ENCODE assay signal across 11 mouse cellular contexts in genomic region chr12:9581506-9581905, GRCm38 (mm10). TPM values are rescaled to one million over a fixed set of nuclear protein-coding genes. Genes with fewer than 3 reads are reported as not detected.
DNase-seq lines count a peak whose midpoint lies in the region; ATAC-seq and TF ChIP-seq lines count a peak whose summit lies in the region.
"Had no signal": no experiment of that assay in that cellular context is flagged by ENCODE, and none has a peak within 500 bp of the region (broad histone marks: within the 10 kb centered on the region; RNA-seq: fewer than 3 reads in every experiment).

No protein-coding gene starts in this region.

- H3K27ac ChIP-seq in heart, embryonic 14.5 days (replicated peaks in 1 of 2; ENCODE audit: control insufficient read depth in 1 of 2, insufficient read depth in 1 of 2, low read depth in 2 of 2, low read length in 2 of 2), result no peak overlapping the region
- no peak overlapping the region for H3K27ac ChIP-seq in lung, embryonic 16.5 days (ENCODE audit: low read length)
- H3K27ac ChIP-seq in embryonic facial prominence, embryonic 13.5 days, result peak overlapping the region; percentile 83
- H3K27ac ChIP-seq in neural tube, embryonic 13.5 days (replicated peaks), result no peak overlapping the region
- H3K27ac ChIP-seq: liver, embryonic 14.5 days had no signal

- WGBS in heart, embryonic 14.5 days, result 3% methylated on average over 12 of the region's 12 CpGs
- WGBS in lung, embryonic 16.5 days, result 23% methylated on average over 12 of the region's 12 CpGs
- WGBS in lung, adult 2 months, result 36% methylated on average over 12 of the region's 12 CpGs
- 9% methylated on average over 12 of the region's 12 CpGs for WGBS in embryonic facial prominence, embryonic 13.5 days
- WGBS in neural tube, embryonic 13.5 days, result 5% methylated on average over 12 of the region's 12 CpGs

- H3K27me3 ChIP-seq in heart, embryonic 14.5 days (ENCODE audit: control insufficient read depth, insufficient read depth, low read length), result peaks cover 72% of the 10 kb centered on the region
- H3K27me3 ChIP-seq in lung, embryonic 16.5 days (ENCODE audit: control insufficient read depth, insufficient read depth, low read depth, low read length), result peaks cover 49% of the 10 kb centered on the region
- peaks cover 81% of the 10 kb centered on the region for H3K27me3 ChIP-seq in embryonic facial prominence, embryonic 13.5 days
- peaks cover 85% of the 10 kb centered on the region for H3K27me3 ChIP-seq in neural tube, embryonic 13.5 days
- H3K27me3 ChIP-seq: CH12.LX had no signal

- no peaks in the 10 kb centered on the region for H3K9me3 ChIP-seq in heart, embryonic 14.5 days (ENCODE audit: control insufficient read depth, low read length)
- no peaks in the 10 kb centered on the region for H3K9me3 ChIP-seq in lung, embryonic 16.5 days (ENCODE audit: control insufficient read depth, low read length)
- H3K9me3 ChIP-seq in embryonic facial prominence, embryonic 13.5 days, result no peaks in the 10 kb centered on the region
- H3K9me3 ChIP-seq in neural tube, embryonic 13.5 days, result no peaks in the 10 kb centered on the region

- DNase-seq in heart, adult 8-10 months (ENCODE audit: low spot score), result no peak
- DNase-seq in lung, adult 2 months, result no peak
- no peak for DNase-seq in urinary bladder, postnatal 14 days (ENCODE audit: low spot score)
- DNase-seq: thymus, adult 2 months had no signal

- no peak for TF ChIP-seq CTCF in lung, adult 2 months (IDR thresholded peaks at IDR 0.05; ENCODE audit: insufficient read depth, low read length)

- H3K36me3 ChIP-seq in heart, embryonic 14.5 days (ENCODE audit: control insufficient read depth, insufficient read depth, low read length), result no peaks in the 10 kb centered on the region
- H3K36me3 ChIP-seq in lung, embryonic 16.5 days (ENCODE audit: control insufficient read depth, insufficient read depth, low read length), result no peaks in the 10 kb centered on the region
- H3K36me3 ChIP-seq in embryonic facial prominence, embryonic 13.5 days, result 0 out of 2 replicates have a peak, but pooled peaks cover 3% of the 10 kb centered on the region
- no peaks in the 10 kb centered on the region for H3K36me3 ChIP-seq in neural tube, embryonic 13.5 days

- peak overlapping the region in 1 of 2 experiments; percentile 36; a peak in 2 of 4 replicates for H3K4me3 ChIP-seq in heart, embryonic 14.5 days (ENCODE audit: control insufficient read depth in 1 of 2, insufficient read depth in 1 of 2, low read depth in 1 of 2, low read length in 2 of 2)
- no peak overlapping the region for H3K4me3 ChIP-seq in lung, embryonic 16.5 days (ENCODE audit: low read length)
- no peak overlapping the region for H3K4me3 ChIP-seq in lung, adult 2 months (replicated peaks; ENCODE audit: extremely low read depth, low read depth, low read length)
- H3K4me3 ChIP-seq in embryonic facial prominence, embryonic 13.5 days, result peak overlapping the region; percentile 64
- no peak overlapping the region for H3K4me3 ChIP-seq in neural tube, embryonic 13.5 days

- no peak for TF ChIP-seq POLR2A in lung, adult 2 months (IDR thresholded peaks at IDR 0.05; ENCODE audit: borderline replicate concordance, extremely low read depth, low read depth, low read length)

- H3K9ac ChIP-seq in heart, embryonic 14.5 days (ENCODE audit: low read length), result no peak overlapping the region
- no peak overlapping the region for H3K9ac ChIP-seq in lung, embryonic 16.5 days (ENCODE audit: low read length)
- peak overlapping the region; percentile 90; the same call in 1 of the 2 replicates for H3K9ac ChIP-seq in embryonic facial prominence, embryonic 13.5 days
- no peak overlapping the region for H3K9ac ChIP-seq in neural tube, embryonic 13.5 days
- H3K9ac ChIP-seq: liver, embryonic 14.5 days had no signal

- ATAC-seq in heart, embryonic 14.5 days (ENCODE audit: insufficient number of reproducible peaks, insufficient read depth, low FRiP score, low read depth), result no peak
- no peak for ATAC-seq in lung, embryonic 16.5 days (ENCODE audit: low read depth)
- no peak for ATAC-seq in embryonic facial prominence, embryonic 13.5 days (ENCODE audit: insufficient number of reproducible peaks, insufficient read depth, low FRiP score, low TSS enrichment, low read depth)
- no peak for ATAC-seq in neural tube, embryonic 13.5 days (ENCODE audit: low read depth)
- ATAC-seq: activated CD4-positive, CD25-positive, alpha-beta regulatory T cell, adult 4 months had no signal

- peak overlapping the region; percentile 65 for H3K4me2 ChIP-seq in heart, embryonic 14.5 days (ENCODE audit: low read length)
- H3K4me2 ChIP-seq in lung, embryonic 16.5 days (ENCODE audit: low read depth, low read length), result peak overlapping the region; percentile 55; the same call in 1 of the 2 replicates
- peak overlapping the region; percentile 72 for H3K4me2 ChIP-seq in embryonic facial prominence, embryonic 13.5 days
- H3K4me2 ChIP-seq in neural tube, embryonic 13.5 days, result peak overlapping the region; percentile 34; the same call in 1 of the 2 replicates

- H3K4me1 ChIP-seq in heart, embryonic 14.5 days (ENCODE audit: control insufficient read depth in 2 of 2, insufficient read depth in 2 of 2, low read length in 2 of 2), result peaks cover 11 to 14% of the 10 kb centered on the region in 2 experiments
- H3K4me1 ChIP-seq in lung, embryonic 16.5 days (replicated peaks; ENCODE audit: control insufficient read depth, insufficient read depth, low read length), result peaks cover 20% of the 10 kb centered on the region
- no peaks in the 10 kb centered on the region; the same call in 1 of the 2 replicates for H3K4me1 ChIP-seq in lung, adult 2 months (ENCODE audit: control insufficient read depth, insufficient read depth, low read length)
- H3K4me1 ChIP-seq in embryonic facial prominence, embryonic 13.5 days, result peaks cover 50% of the 10 kb centered on the region
- peaks cover 35% of the 10 kb centered on the region for H3K4me1 ChIP-seq in neural tube, embryonic 13.5 days (replicated peaks)

RNA-seq across cellular contexts. Expression of gene Osr1, which starts 11.6 kb away (rescaled TPM):
- polyA plus RNA-seq in heart, embryonic 14.5 days (2014; fragmentation: Nextera tagmentation; extraction: Ambion mirVana), result 6.8 and 16.8 TPM in 2 replicates
- 1 to 10 TPM; 2.2 to 4.3 (median 3.5) TPM for total RNA-seq in heart, adult 8-10 months (2022)
- polyA plus RNA-seq in lung, embryonic 16.5 days (2015; fragmentation: Nextera tagmentation; extraction: Ambion mirVana), result 18.1 and 20.7 TPM in 2 replicates
- polyA plus RNA-seq in lung, adult 2 months (2012; rRNA removed), result 28.3 and 34.2 TPM in 2 replicates
- polyA plus RNA-seq in embryonic facial prominence, embryonic 13.5 days (2015; fragmentation: Nextera tagmentation; extraction: Ambion mirVana), result 165 TPM in 2 replicates
- 12.3 and 15.7 TPM in 2 replicates for polyA plus RNA-seq in neural tube, embryonic 13.5 days (2015; fragmentation: Nextera tagmentation; extraction: Ambion mirVana)
- total RNA-seq: CH12.LX had no signal
- polyA plus RNA-seq: activated CD4-positive, CD25-positive, alpha-beta regulatory T cell, adult 4 months had no signal
